Mouse (Mus musculus): Measurements from ENCODE around the gene Fxyd1.

- TF ChIP-seq CTCF (conservative IDR thresholded peaks at IDR 0.05; ENCODE audit: low read length) (no peak), POU5F1 (IDR thresholded peaks at IDR 0.05; ENCODE audit: borderline replicate concordance, low read length) (no peak)
These were observed 18.0 kb downstream of the Fxyd1 start for GRCm38 (mm10) chr7:31039011-31039410.
